Comparison of ENCODE assay signal across 8 mouse cellular contexts in the genomic region with DNA sequence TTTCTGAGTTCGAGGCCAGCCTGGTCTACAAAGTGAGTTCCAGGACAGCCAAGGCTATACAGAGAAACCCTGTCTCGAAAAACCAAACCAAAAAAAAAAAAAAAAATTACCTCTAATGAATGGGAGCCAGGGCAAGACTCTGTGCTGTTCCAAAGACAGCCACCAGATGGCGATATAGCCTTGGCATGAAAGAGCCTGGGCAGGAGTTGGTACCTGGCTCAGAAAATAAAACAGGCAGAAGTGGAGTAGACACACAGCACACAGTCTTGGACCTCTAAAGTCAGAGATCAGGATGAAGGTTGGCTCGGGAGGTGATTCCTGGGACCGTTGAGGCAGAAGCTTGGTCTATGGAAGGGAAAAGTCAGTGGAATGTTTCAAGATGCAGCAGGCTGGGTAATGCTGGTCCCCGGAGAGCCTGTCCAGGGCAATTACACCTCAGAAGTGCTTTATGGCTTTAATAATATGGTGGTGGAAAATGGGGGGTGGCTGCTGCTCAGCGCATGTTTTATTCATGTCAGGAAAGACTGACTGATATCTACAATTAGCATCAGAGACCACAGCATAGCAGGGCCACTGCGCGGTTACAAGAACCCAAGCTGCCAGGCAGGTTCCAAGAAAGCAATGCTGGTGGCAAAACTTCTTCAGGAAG. TPM values are rescaled to one million over a fixed set of nuclear protein-coding genes. Genes with fewer than 3 reads are reported as not detected.
DNase-seq lines count a peak whose midpoint lies in the region; ATAC-seq and TF ChIP-seq lines count a peak whose summit lies in the region.

No protein-coding gene starts in this region.

- H3K4me1 ChIP-seq in limb, embryonic 12.5 days (replicated peaks): peaks cover 5% of the 10 kb centered on the region; the same call in 1 of the 2 replicates

- no peak overlapping the region for H3K9ac ChIP-seq in limb, embryonic 12.5 days (replicated peaks)

- peak; percentile 80 for TF ChIP-seq CTCF in gastrocnemius, adult 2 months (IDR thresholded peaks at IDR 0.05)

- H3K4me3 ChIP-seq in gastrocnemius, adult 2 months: no peak overlapping the region
- H3K4me3 ChIP-seq in limb, embryonic 12.5 days (replicated peaks): no peak overlapping the region

- peak; percentile 48 to 75 for DNase-seq in urinary bladder, adult 18-20 months (ENCODE audit: low spot score in 2 of 2)
- DNase-seq in urinary bladder, postnatal 10 days (ENCODE audit: low spot score): no peak
- peak; percentile 79 to 90 for DNase-seq in cerebellum, postnatal 4 days (ENCODE audit: low spot score in 2 of 2)
- DNase-seq in gastrocnemius, adult 2 months: peak; percentile 78
- peak; percentile 61 to 89 for DNase-seq in kidney, adult 8-10 months
- DNase-seq in naive thymus-derived CD4-positive, alpha-beta T cell, adult 2 months (ENCODE audit: low read depth): peak; percentile 89
- peak; percentile 49 to 51 for DNase-seq in spleen, postnatal 36 days (ENCODE audit: low spot score in 2 of 2)

- no peaks in the 10 kb centered on the region for H3K36me3 ChIP-seq in limb, embryonic 12.5 days

- WGBS in limb, embryonic 12.5 days: 31% methylated on average over 9 of the region's 9 CpGs

- peaks cover 25% of the 10 kb centered on the region for H3K27me3 ChIP-seq in limb, embryonic 12.5 days

- no peak overlapping the region for H3K4me2 ChIP-seq in limb, embryonic 12.5 days

- H3K27ac ChIP-seq in gastrocnemius, adult 2 months: no peak overlapping the region
- no peak overlapping the region for H3K27ac ChIP-seq in limb, embryonic 12.5 days

- H3K9me3 ChIP-seq in limb, embryonic 12.5 days: no peaks in the 10 kb centered on the region

- ATAC-seq in limb, embryonic 12.5 days (ENCODE audit: insufficient number of reproducible peaks, insufficient read depth, low FRiP score, low TSS enrichment, low read depth): peak; percentile 50; the same call in 1 of the 2 replicates

- intact Hi-C loops in gastrocnemius, adult 2 months (cut with DNase I): loop anchor here (1.0 to 2.0 kb wide), 2 partner anchors 71 to 279 kb away; no protein-coding TSS in a partner anchor

RNA-seq across cellular contexts. Expression of a gene that starts 13.1 kb away (rescaled TPM):
- total RNA-seq in gastrocnemius, adult 2 months (2021): not detected
- not detected in 2 replicates for polyA plus RNA-seq in limb, embryonic 12.5 days (2016; fragmentation: Nextera tagmentation; extraction: Ambion mirVana)

RNA-seq across cellular contexts. Expression of a gene that starts 14.6 kb away (rescaled TPM):
- not detected for total RNA-seq in gastrocnemius, adult 2 months (2021)
- polyA plus RNA-seq in limb, embryonic 12.5 days (2016; fragmentation: Nextera tagmentation; extraction: Ambion mirVana): 0.74 and 1.1 TPM in 2 replicates
